7 mouse cellular contexts compared by ENCODE assay signal in the genomic region with DNA sequence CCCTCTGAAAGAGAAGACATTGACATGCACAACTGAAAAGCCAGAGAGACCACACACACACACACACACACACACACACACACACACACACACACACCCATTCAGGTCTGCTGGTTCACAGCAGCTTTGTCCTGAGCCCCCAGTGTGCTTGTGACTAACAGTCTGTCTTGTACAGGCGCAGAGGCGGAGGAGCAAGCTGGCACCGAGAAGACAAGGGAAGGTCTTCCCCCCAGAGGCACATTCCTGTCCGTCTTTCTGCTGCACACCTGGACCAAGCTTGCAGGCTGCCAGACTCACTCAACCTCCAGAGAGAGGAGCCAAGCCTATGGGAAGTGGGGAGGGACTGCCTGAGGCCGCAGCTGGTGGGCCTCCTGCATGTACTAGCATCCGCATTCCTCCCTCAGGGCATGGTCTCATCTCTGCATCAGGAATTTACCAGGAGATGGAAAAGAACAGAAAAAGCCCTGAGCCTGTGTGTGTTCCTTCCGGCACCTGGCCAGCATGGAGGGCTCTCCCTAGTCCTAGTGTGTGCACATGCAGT. TPM values are rescaled to one million over a fixed set of nuclear protein-coding genes. Genes with fewer than 3 reads are reported as not detected.
DNase-seq lines count a peak whose midpoint lies in the region; ATAC-seq lines count a peak whose summit lies in the region.

No protein-coding gene starts in this region.

- H3K4me3 ChIP-seq in hindbrain, embryonic 10.5 days: 0 out of 2 replicates have a peak overlapping the region, but pooled peaks have one; percentile 6
- H3K4me3 ChIP-seq in liver, embryonic 12.5 days: no peak overlapping the region

- DNase-seq in urinary bladder, postnatal 25 days (ENCODE audit: low spot score): peak; percentile 19
- no peak for DNase-seq in urinary bladder, postnatal 10 days (ENCODE audit: low spot score)
- peak; percentile 59 for DNase-seq in embryo, embryonic 9.5 days (ENCODE audit: extremely low spot score)
- DNase-seq in hindbrain, embryonic 10.5 days (ENCODE audit: low spot score): peak; percentile 65
- peak; percentile 64 for DNase-seq in retina, postnatal 1 day
- DNase-seq in frontal cortex, postnatal 36 days (ENCODE audit: low spot score in 2 of 2): no peak

- 41% methylated on average over 7 of the region's 7 CpGs for WGBS in hindbrain, embryonic 10.5 days
- WGBS in liver, embryonic 12.5 days (ENCODE audit: insufficient replicate concordance): 44% methylated on average over 7 of the region's 7 CpGs

- no peaks in the 10 kb centered on the region for H3K27me3 ChIP-seq in hindbrain, embryonic 10.5 days (ENCODE audit: insufficient read depth, poor library complexity, severe bottlenecking)
- H3K27me3 ChIP-seq in liver, embryonic 12.5 days (replicated peaks): no peaks in the 10 kb centered on the region

- peak; percentile 23 for ATAC-seq in liver, embryonic 12.5 days

- peak overlapping the region; percentile 21 for H3K4me2 ChIP-seq in liver, embryonic 12.5 days

- H3K9me3 ChIP-seq in hindbrain, embryonic 10.5 days: no peaks in the 10 kb centered on the region
- no peaks in the 10 kb centered on the region for H3K9me3 ChIP-seq in liver, embryonic 12.5 days (replicated peaks)

- H3K27ac ChIP-seq in hindbrain, embryonic 10.5 days: peak overlapping the region; percentile 83
- H3K27ac ChIP-seq in liver, embryonic 12.5 days: peak overlapping the region; percentile 75

- H3K36me3 ChIP-seq in hindbrain, embryonic 10.5 days: no peaks in the 10 kb centered on the region
- no peaks in the 10 kb centered on the region for H3K36me3 ChIP-seq in liver, embryonic 12.5 days

- no peak overlapping the region for H3K9ac ChIP-seq in liver, embryonic 12.5 days

- H3K4me1 ChIP-seq in hindbrain, embryonic 10.5 days (replicated peaks): peaks cover 60% of the 10 kb centered on the region
- H3K4me1 ChIP-seq in liver, embryonic 12.5 days: peaks cover 31% of the 10 kb centered on the region

RNA-seq across cellular contexts. Expression of a gene that starts 24.8 kb away (rescaled TPM):
- 114 and 127 TPM in 2 replicates for polyA plus RNA-seq in hindbrain, embryonic 10.5 days (2016; fragmentation: Nextera tagmentation; extraction: Ambion mirVana)
- polyA plus RNA-seq in liver, embryonic 12.5 days (2016; fragmentation: Nextera tagmentation; extraction: Ambion mirVana): 57.9 and 58.7 TPM in 2 replicates

Comparison
In these comparisons a context has a peak if more than half of its experiments do, and no peak if none do; other contexts are left out.
1. DNase-seq: peak in urinary bladder, postnatal 25 days (single experiment), embryo, embryonic 9.5 days (single experiment), hindbrain, embryonic 10.5 days (single experiment) and retina, postnatal 1 day (single experiment); none in urinary bladder, postnatal 10 days (single experiment) and frontal cortex, postnatal 36 days (0 of 2).